Mouse (Mus musculus) cerebellum, adult 2 months (tissue): ENCODE measurements at regions not wholly inside any gene's neighbourhood (a gene's known extent, or its start where the extent isn't known, plus 50 kb on each side); places are given as distances from the start of the nearest gene placed in this dataset.

Experiments
- CTCF ChIP-seq: fragments of 200-500 bp; IDR thresholded peaks from 2 replicates; pipeline ENCODE4 v1.5.1; 2011; ENCODE audit warnings: low read depth, mild to moderate bottlenecking, control low read depth, low read length, moderate library complexity, borderline replicate concordance; ENCODE audit not compliant: insufficient read depth
- POLR2A ChIP-seq: fragments of 200-500 bp; IDR thresholded peaks from 2 replicates; pipeline ENCODE4 v1.6.1; 2011; ENCODE audit warnings: low read length, control low read depth, borderline replicate concordance; ENCODE audit not compliant: insufficient read depth

GRCm38 (mm10) chr3:117480131-117480530 lies 94.5 kb upstream of the Plppr5 start:
- TF ChIP-seq POLR2A = no peak
- TF ChIP-seq CTCF = no peak
